Mouse (Mus musculus): ENCODE data around the gene Inhbe.

DNA sequence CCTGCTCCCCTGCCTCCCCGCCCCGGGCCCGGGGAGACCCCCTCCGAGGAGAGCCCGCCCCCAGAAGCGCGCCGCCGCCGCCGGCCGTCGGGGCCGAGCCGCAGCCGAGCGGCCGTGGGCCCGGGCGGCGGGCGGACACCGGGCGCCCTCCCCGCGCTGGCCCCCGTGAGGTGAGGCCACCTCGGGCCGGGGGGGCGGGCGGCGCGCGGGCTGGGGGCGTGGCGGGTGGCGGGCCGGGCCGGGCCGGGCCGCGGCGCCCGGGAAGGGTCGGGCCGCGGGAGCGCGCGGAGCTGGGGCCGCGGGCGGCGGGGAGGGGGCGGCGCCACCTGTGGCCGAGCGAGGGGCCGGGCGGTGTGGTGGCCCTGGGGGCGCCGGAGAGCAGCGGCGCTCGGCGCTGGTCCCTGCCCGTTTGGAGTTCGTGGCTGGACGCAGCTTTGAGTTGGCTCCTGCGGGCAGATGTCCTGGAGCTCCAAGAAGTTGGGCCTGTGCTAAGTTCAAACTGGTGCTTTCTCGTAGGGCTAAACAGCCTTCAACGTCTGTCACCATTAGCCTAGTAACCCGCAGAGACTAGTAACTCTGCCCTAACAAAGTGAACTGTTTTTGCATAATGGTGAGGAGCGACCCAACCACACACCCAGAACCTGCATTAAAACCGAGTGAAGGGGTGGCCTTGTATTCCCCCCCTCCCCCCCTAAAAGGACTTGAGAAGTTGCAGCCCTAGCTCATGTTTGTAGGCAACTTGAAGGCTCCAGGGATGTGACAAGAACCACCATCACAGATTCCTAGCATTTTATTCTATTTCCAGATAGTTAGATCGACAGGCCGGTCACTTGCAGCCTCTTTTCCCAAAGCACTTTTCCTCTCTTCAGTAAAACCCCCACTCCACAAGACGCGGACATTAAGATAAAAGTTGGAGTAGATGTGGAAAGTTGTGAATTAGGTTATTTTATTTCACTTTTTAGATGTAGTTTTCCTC is 26.8 kb upstream of the Inhbe start:
- TF ChIP-seq CTCF (IDR thresholded peaks at IDR 0.05; ENCODE audit: low read depth, low read length) (no peak), POLR2A (IDR thresholded peaks at IDR 0.05; ENCODE audit: extremely low read depth, insufficient read depth, low read length) (0 out of 2 replicates have a peak, but pooled peaks have one; percentile 20)

Data from liver, adult 2 months (tissue).